Mouse (Mus musculus) monocyte, adult 2 months (primary cell): ENCODE results near the gene 6430550D23Rik.
"Not testable (repeated sequence)": the region's sequence is repeated elsewhere in the genome, so short reads cannot be mapped to it uniquely, and the experiment has no call there.

Source experiments
- DNase-seq, 2 experiments: peaks; one replicate each; pipeline ENCODE4 v3.0.0; 2022; ENCODE audit warnings: low spot score in 2 of 2, low read depth in 1 of 2

6430550D23Rik gene

DNA sequence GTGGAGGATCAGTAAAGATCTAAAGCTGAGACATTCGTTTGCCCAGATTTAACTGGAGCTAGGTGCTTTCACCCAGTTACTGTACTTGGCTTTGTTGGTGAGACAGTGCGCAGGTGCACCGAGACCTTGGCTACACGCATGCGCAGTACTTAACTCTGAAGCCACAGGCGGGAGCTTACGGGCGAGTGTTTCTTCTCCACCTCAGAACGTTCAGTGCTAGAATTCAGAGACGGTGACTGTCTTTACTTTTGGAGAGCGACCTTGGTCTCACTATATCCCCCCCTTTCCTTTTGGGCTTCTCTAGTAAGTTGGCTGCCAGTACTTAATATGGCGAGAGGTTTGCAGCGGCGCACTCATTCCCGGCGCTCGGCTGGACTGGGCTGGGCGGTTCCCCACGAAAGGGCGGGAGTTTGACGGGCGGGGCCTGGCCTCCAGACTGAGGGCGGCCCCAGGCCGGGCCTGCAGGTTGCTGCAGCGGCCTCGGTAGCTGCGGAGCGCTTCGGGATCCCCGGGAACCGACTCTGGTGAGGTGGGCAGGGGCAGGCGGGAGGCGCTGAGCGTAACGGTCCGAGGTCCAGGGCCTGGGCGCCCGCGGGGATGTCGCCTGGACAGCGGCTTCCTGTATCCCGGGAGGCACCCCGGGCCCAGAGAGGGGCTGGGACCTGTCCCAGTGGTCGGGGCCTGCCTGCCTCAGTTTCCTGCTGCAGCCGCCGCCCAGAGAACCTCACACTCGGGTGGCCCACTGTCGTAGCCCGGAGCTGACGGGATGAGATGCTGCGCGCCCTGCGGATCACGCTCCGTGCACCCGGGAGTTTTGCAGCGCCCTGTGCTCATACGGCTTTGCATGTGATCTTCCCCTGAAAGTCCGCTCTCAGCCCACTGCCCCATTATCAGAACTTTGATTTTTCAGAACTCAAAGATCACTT lies 51.4 kb downstream of the 6430550D23Rik start, which contains the start of gene Cep250:
TSS of gene Cep250 (plus strand) at position 325 of the 926 bp plus-strand sequence.
- DNase-seq: peak; percentile 78 to 87

- no peak for DNase-seq
Measured at GRCm38 (mm10) chr2:155952006-155952405, 55.8 kb downstream of the 6430550D23Rik start.

DNA sequence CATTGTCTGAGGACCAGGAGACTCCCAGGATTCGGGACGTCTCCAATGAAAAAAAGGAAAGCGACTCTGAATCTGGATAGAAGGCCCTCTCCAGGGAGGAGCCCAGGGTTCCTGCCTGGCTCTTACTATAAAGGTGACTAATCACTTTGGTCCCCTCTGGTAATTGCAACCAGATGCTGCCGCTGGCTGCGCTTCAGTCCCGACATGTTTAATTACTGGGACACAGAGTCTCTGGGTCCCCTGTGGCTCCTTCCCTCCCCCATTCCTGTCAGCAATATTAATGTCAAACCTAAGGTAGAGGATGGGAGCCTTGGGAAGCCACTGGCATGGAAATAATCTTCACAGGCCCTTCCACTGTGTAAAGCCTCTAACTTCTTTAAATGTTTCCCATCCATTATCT lies 58.4 kb downstream of the 6430550D23Rik start:
- DNase-seq: no peak

DNA sequence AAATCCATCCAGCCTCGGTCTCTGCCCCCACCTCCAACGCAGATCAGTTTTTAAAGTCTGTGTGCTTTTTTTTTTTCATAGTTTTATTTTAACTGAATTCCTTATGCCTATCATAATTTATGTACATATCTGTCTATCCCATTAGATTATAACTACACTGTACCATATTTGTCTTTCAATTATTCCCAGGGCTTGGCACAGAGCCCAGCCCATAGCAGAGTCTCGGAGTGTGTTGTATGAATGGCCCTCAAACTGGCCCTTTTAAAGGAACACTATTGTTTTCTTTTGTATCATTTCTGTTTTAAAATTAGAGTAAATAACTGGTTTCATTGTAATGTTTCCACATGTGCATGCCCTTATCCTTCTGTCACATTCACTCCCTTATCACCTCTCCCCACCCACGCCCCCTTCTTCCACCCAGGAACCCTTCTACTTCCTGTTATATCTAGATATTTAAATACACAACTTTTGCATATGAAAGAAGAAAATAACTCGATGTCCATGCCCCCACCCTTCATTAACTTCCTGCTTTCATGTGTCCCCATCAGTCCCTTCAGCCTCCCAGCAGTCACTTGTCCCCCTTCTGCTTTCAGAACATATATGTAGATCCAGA lies 60.3 kb downstream of the 6430550D23Rik start:
- no peak for DNase-seq

- DNase-seq: no peak
Measured at GRCm38 (mm10) chr2:155946499-155946898, 61.3 kb downstream of the 6430550D23Rik start.

DNA sequence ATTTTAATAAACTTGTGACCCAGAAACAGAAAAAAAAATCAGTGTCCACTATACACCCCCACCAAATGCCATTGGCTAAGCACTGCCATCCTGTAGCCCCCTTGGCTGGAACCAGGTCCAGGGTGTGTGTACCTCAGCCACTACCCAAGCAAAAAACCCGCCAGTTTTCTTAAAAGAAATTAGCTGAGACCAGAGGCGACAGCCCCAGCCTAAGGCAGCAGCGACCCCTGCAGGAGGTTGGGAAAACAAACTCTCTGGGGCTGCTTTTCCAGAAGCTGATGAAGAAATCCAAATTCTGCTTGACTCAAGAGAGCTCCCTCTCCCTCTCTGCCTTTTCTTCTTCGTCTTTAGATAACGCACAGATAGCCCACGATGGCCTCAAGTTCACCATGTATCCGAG lies 61.7 kb downstream of the 6430550D23Rik start:
- peak; percentile 24 to 50 for DNase-seq

DNA sequence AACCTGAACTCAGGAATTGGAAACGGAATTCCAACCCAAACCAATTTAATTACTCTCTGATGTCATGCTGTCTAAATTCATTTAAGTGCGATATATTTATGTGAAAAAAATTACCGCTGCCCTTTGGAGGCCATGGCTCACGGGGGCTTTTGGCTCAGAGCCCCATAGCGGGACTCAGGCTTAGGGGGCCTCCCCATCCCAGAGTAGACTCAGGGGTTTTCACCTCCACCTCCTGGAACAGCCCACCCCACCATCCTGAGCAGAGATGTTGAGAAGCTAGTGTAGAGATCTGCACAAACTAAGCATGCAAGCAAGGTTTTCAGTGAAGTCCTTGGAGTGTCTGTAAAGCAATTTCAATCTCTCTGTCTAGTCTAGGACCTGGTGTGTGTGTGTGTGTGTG lies 62.2 kb downstream of the 6430550D23Rik start:
- DNase-seq: no peak

GRCm38 (mm10) chr2:155945124-155945523 lies 62.7 kb downstream of the 6430550D23Rik start, which contains the start of gene Gdf5:
TSS of gene Gdf5 (minus strand) at chr2:155945367.
- no peak for DNase-seq

DNA sequence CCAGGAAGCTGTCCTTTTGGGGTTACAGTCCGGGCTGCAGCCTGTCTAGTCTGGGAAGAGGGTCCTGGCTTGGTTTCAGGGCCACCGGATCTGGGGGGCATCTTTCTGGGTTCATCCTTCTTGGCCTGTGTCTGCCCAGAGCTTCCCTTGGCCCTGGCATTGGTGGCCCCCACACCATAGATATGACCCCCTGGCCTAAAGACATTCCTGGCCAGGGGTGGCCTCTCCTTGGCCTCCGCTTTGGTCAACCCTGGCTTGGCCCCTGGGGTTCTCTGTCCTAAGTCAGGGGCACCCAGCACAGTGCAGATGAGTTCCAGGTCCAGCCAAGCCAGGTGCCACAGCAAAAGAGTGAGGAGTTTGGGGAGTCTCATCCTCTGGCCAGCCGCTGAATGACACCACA lies 63.1 kb downstream of the 6430550D23Rik start:
- DNase-seq: no peak

DNA sequence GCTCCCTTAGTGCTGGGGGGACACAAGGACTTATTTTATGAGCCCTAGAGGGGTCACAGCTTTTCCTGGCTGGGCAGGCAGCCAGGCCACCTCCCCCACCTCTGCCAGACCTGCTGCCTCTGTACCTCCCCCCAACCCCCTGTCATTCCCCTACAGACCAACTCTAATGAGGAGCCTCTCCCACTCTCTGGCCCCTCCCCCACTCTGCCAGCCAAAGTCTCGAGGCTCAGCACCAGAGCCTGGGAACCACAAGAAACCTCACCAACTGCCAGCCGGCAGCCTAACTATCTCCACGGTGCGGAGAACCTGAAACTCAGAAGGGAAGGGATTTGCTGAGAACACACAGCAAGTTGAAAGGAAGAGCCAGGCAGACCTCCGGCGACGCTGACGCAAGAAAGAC lies 64.3 kb downstream of the 6430550D23Rik start:
- DNase-seq: no peak

GRCm38 (mm10) chr2:155941697-155942442 lies 65.9 kb downstream of the 6430550D23Rik start:
- no peak for DNase-seq

DNA sequence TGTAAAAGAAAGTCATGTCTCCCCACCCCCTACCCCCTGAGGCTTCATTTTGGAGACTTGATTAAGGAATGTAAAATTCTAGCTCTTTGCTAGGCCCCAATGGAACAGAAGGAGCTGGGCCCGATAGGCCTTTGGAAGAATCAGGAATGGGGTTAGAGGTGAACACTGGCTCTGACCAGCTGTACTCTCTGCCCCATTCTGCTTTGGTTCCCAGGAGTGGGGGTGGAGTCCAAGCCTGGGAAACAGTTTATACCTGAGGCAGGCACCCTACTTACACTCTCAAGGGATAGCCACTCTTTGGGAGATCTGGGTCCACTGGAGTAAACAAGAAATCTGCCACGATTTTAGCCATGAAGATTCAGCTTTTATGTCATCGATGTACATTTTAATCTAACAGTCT lies 67.1 kb downstream of the 6430550D23Rik start, which contains the start of gene Gm15557:
TSS of gene Gm15557 (plus strand) at position 48 of the 400 bp plus-strand sequence.
- no peak for DNase-seq

DNA sequence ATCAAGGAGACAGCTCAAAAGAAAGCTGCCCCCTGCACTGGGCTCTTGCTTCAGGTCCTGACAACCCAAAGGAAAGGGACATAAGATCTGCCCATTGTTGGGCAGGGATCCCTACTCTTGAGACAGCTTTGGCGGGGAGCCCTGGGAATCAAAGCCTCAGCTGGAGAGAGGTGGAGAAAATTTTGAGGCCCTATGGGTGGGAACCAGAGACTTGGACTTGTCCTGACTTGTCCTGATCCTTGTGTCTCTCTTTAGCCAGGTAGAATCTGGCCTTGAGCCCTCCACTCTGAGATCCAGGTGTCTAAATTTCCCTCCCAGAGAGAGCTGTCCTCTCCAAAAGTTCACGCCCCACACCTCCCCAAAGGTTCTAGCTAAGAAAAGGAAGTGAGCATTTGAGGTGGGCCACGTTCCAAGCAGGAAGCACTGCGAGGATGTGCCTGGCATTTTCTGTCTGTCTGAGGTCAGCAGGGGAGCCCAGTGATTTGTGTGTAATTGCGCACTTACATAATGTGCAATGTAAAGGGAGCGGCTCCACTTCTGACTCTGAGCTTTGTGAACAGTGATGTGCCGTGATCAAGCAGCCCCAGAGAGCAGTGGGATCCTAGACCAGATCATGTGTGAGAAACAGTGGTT lies 67.8 kb downstream of the 6430550D23Rik start:
- DNase-seq: no peak

DNA sequence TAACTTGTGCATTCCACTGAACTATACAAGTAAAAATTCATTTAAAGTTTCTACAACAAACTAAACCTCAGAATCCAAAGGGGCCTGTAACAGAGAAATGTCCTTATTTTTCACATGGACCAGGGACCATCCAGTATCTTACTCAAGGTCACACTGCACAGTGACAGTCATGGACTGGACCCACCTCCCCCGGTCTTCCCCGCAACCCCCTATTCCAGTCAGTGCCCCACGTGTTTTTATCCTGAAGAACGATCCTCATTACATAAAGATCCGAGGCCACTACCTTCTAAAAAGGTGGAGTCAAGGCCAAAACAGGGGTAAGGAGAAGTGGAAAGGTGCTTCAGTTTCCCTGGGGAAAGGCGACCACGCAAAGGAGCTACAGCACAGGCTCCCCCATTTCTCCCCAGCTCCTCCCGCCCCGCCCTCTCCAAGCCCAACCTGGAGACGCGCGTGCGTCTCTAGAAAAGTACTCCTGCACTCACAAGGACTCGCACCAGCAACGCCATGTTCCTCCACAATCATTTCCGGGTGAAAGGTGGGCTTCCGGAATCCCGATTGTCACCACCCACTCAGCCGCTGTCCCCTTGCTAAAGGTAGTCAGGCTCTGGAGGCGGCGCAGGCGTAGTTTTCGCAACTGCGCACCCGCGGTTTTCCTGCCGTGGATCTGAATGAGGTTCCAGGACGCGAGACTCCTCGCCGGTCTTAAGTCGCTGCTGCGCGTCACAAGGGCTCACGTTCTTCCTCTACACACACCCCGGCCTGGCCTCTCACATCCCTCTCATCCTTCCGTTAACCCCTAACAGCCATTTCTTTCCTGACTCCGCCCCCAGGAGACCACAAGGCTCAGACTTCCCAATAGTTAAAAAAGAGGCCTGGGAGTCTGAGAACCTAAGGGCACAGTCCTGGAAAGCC lies 78.0 kb downstream of the 6430550D23Rik start, which contains the start of gene Uqcc1:
TSS of gene Uqcc1 (minus strand) at position 780 of the 912 bp plus-strand sequence.
- peak; percentile 73 to 81 for DNase-seq

DNA sequence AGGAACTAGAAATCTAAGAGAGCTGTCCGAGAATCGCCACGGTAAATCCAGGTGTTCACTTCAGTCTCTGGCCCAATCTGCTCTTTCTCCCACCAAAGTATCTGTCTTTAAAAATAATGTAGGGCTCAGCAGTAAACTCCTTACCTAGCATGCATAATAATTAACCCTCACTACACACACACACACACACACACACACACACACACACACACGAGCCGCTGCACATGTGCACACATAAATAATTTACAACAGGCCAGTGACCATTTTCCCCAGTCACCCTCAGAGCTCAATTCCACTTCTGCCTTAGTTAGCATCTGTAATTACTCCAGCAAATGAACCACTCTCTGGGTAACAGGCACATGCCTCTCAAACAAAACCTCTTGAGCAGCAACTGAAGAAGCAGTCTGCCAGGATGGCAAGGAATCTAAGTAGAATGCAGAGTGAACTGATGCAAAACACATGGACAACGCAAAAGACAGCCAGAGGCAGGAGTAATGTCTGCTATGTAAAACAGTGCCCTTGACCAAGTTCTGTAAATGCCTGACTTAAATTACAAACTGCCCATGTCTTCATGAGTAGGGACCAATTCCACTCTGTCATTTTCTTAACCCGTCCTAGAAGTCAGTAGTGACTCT lies 78.9 kb downstream of the 6430550D23Rik start:
- no peak for DNase-seq

- DNase-seq: not testable (repeated sequence)
Measured at GRCm38 (mm10) chr2:155925213-155925612, 82.6 kb downstream of the 6430550D23Rik start.
